Mouse (Mus musculus) heart, embryonic 11.5 days (tissue): ENCODE data around the gene Tmem229b. TPM values are rescaled to one million over a fixed set of nuclear protein-coding genes. Genes with fewer than 3 reads are reported as not detected.

ENCODE experiments used
- ATAC-seq: fragments of 200-750 bp; cut with Nextera tagmentation; replicated peaks from 2 replicates; pipeline ENCODE4 v1.8.0; 2017; ENCODE audit warnings: moderate library complexity; ENCODE audit not compliant: insufficient number of reproducible peaks, low FRiP score, low TSS enrichment
- H3K27ac ChIP-seq: fragments of 300-500 bp; sonication (generic); 2 replicates; pipeline ENCODE4 v1.5.1; 2014; ENCODE audit warnings: mild to moderate bottlenecking, low read depth, low read length
- H3K27me3 ChIP-seq: fragments of 300-500 bp; sonication (generic); 2 replicates; pipeline ENCODE4 v1.6.1; 2014; ENCODE audit warnings: mild to moderate bottlenecking, low read length, mixed read lengths; ENCODE audit not compliant: control insufficient read depth, insufficient read depth
- H3K36me3 ChIP-seq: fragments of 300-500 bp; sonication (generic); 2 replicates; pipeline ENCODE4 v1.6.1; 2014; ENCODE audit warnings: mild to moderate bottlenecking, low read length, moderate library complexity, mixed read lengths; ENCODE audit not compliant: control insufficient read depth, insufficient read depth
- H3K4me1 ChIP-seq: fragments of 300-500 bp; sonication (generic); 2 replicates; pipeline ENCODE4 v1.6.1; 2014; ENCODE audit warnings: low read length; ENCODE audit not compliant: control insufficient read depth, insufficient read depth
- H3K4me2 ChIP-seq: fragments of 300-500 bp; sonication (generic); 2 replicates; pipeline ENCODE4 v1.6.1; 2014; ENCODE audit warnings: mild to moderate bottlenecking, moderate library complexity
- H3K4me3 ChIP-seq: fragments of 300-500 bp; sonication (generic); 2 replicates; pipeline ENCODE4 v1.5.1; 2014; ENCODE audit warnings: low read depth, low read length
- H3K9ac ChIP-seq: fragments of 300-500 bp; sonication (generic); 2 replicates; pipeline ENCODE4 v1.6.1; 2014; ENCODE audit warnings: mild to moderate bottlenecking, low read depth, low read length, moderate library complexity
- H3K9me3 ChIP-seq: fragments of 300-500 bp; sonication (generic); replicated peaks from 2 replicates; pipeline ENCODE4 v1.6.1; 2016; ENCODE audit warnings: low read length; ENCODE audit not compliant: control insufficient read depth
- WGBS: fragments of 180-500 bp; shearing (Covaris S2); extraction: QIAGEN DNeasy Blood & Tissue Kit; methylation state at CpG from one replicate; pipeline ENCODE4 v1.1.7; 2014; ENCODE audit not compliant: insufficient replicate concordance; 5-methylcytosine and 5-hydroxymethylcytosine counted together
- polyA plus RNA-seq: library from polyadenylated mRNA; unstranded; fragments of >200 nt; fragmentation: Nextera tagmentation; extraction: Ambion mirVana; gene quantifications from 2 replicates; pipeline ENCODE4 v1.2.1, GENCODE M21; 2014

Gene Tmem229b
- polyA plus RNA-seq, 1 experiment from 2014 or later, result 1.8 TPM

- no peak overlapping the region for H3K4me3 ChIP-seq
- H3K36me3 ChIP-seq, result no peaks in the 10 kb centered on the region
- no peak overlapping the region for H3K9ac ChIP-seq
- H3K27ac ChIP-seq, result no peak overlapping the region
- no peak overlapping the region for H3K4me2 ChIP-seq
- 77% methylated on average over 5 of the region's 5 CpGs for WGBS
- H3K27me3 ChIP-seq, result peaks cover 19% of the 10 kb centered on the region
- no peaks in the 10 kb centered on the region for H3K9me3 ChIP-seq
- 0 out of 2 replicates have a peak, but pooled peaks cover 2% of the 10 kb centered on the region for H3K4me1 ChIP-seq
- ATAC-seq, result no peak
Observed at GRCm38 (mm10) chr12:79002406-79002805, 5.0 kb downstream of the Tmem229b start.

GRCm38 (mm10) chr12:78996711-78997110, 10.7 kb downstream of the Tmem229b start:
- Histone ChIP-seq H3K27me3 (no peaks in the 10 kb centered on the region), H3K36me3 (no peaks in the 10 kb centered on the region), H3K4me3 (no peak overlapping the region), H3K9me3 (no peaks in the 10 kb centered on the region), H3K27ac (no peak overlapping the region), H3K4me2 (no peak overlapping the region), H3K9ac (no peak overlapping the region), H3K4me1 (no peaks in the 10 kb centered on the region)
- 41% methylated on average over 6 of the region's 7 CpGs for WGBS
- no peak for ATAC-seq

- Histone ChIP-seq H3K27me3 (no peaks in the 10 kb centered on the region), H3K9me3 (no peaks in the 10 kb centered on the region), H3K27ac (no peak overlapping the region), H3K4me3 (no peak overlapping the region), H3K4me2 (no peak overlapping the region), H3K36me3 (no peaks in the 10 kb centered on the region), H3K9ac (no peak overlapping the region), H3K4me1 (no peaks in the 10 kb centered on the region)
- 78% methylated on average over 4 of the region's 4 CpGs for WGBS
- no peak for ATAC-seq
Observed at GRCm38 (mm10) chr12:78996271-78996670, 11.2 kb downstream of the Tmem229b start.

DNA sequence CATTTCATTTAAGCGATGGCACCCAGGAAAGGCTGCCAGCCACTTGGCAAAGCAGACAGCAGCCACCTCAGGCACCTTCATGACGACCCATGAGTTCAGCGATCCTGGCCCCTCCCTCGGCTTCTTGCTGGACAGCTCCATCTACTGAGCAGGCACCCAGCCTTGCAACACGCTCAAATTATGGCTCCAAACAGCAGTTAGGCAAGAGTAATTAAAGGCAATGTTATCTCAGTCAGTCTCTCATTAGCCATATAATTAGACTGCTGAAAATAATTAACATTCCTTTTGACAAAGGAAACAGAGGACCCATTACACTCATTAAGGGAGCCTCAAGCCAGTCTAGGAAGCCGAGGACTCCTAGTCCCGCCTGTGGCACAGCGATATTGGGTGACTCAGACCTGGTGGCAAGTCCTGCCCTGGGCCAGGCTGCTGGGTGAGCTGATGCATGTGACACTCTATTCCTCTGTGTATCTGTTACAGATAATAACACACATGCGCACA, 19.8 kb downstream of the Tmem229b start:
- Histone ChIP-seq H3K27ac (no peak overlapping the region), H3K4me3 (no peak overlapping the region), H3K9ac (no peak overlapping the region), H3K9me3 (no peaks in the 10 kb centered on the region), H3K36me3 (no peaks in the 10 kb centered on the region), H3K4me1 (no peaks in the 10 kb centered on the region), H3K27me3 (no peaks in the 10 kb centered on the region), H3K4me2 (no peak overlapping the region)
- ATAC-seq, result no peak
- 57% methylated on average over 9 of the region's 9 CpGs for WGBS

GRCm38 (mm10) chr12:78984035-78984432, 23.4 kb downstream of the Tmem229b start:
- Histone ChIP-seq H3K9ac (no peak overlapping the region), H3K36me3 (no peaks in the 10 kb centered on the region), H3K9me3 (no peaks in the 10 kb centered on the region), H3K4me3 (no peak overlapping the region), H3K4me1 (no peaks in the 10 kb centered on the region), H3K27ac (no peak overlapping the region), H3K4me2 (no peak overlapping the region), H3K27me3 (no peaks in the 10 kb centered on the region)
- ATAC-seq, result no peak
- WGBS, result 42% methylated on average over 3 of the region's 3 CpGs

DNA sequence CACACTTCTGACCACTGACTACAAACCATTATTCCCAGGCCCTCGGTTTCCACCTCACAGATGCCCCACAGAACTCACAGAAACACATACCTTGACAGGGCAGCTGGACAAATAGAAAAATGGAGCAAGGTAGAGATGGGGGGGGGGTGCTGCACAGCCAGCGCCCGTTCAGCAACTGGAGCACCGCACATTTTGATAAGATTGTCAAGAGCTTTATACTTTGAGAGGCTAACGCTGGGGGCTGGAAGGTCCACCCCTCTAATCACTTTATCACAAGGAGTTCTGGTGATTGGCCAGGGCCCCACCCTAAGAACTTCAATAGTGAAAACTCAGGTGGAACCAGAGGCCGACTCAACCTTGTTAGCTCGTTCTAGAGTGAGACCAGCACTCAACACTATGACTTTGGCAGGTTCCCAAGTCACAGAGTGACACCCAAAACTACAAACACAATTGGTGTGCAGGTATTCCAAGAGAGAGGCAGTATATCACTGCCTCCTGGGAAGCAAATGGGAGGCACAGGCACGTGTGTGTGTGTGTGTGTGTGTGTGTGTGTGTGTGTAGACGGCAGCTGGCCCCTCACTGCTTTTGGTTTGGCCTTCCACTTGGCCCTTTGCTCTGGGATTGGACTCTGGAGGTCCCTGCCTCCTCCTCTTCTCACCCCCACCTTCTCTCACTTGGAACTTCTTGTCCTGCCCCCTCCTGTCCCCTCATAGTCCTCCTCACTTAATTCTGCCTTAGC, 24.0 kb downstream of the Tmem229b start:
- no peak for ATAC-seq
- WGBS, result 52% methylated on average over 9 of the region's 9 CpGs
- no peaks in the 10 kb centered on the region for H3K9me3 ChIP-seq
- no peak overlapping the region for H3K27ac ChIP-seq
- no peaks in the 10 kb centered on the region for H3K36me3 ChIP-seq
- H3K4me1 ChIP-seq, result no peaks in the 10 kb centered on the region
- no peaks in the 10 kb centered on the region for H3K27me3 ChIP-seq
- no peak overlapping the region for H3K9ac ChIP-seq
- no peak overlapping the region for H3K4me3 ChIP-seq
- H3K4me2 ChIP-seq, result no peak overlapping the region

GRCm38 (mm10) chr12:78981938-78982825, 25.2 kb downstream of the Tmem229b start:
- Histone ChIP-seq H3K27me3 (no peaks in the 10 kb centered on the region), H3K9ac (no peak overlapping the region), H3K36me3 (no peaks in the 10 kb centered on the region), H3K4me1 (no peaks in the 10 kb centered on the region), H3K9me3 (no peaks in the 10 kb centered on the region), H3K27ac (no peak overlapping the region), H3K4me3 (no peak overlapping the region), H3K4me2 (no peak overlapping the region)
- no peak for ATAC-seq
- 66% methylated on average over 9 of the region's 9 CpGs for WGBS

DNA sequence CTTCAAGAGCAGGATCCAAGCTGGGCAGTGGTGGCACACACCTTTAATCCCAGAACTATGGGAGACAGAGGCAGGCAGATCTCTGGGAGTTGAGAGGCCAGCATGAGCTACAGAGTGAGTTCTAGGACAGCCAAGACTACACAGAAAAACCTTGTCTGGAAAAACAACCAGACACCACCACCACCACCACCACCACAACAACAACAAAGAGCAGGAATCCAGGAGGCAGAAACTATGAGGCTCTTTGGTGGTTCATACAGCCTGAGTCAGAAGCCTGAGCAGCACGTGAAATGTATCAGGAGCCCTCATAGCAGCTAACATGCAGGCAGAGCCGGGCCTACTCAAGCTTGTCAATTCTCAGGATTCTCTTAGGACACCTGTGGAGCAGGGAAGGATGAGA, 26.3 kb downstream of the Tmem229b start:
- H3K36me3 ChIP-seq, result no peaks in the 10 kb centered on the region
- H3K4me1 ChIP-seq, result no peaks in the 10 kb centered on the region
- WGBS, result 75% methylated on average over 2 of the region's 2 CpGs
- H3K27me3 ChIP-seq, result no peaks in the 10 kb centered on the region
- no peak overlapping the region for H3K4me3 ChIP-seq
- no peak overlapping the region for H3K27ac ChIP-seq
- no peaks in the 10 kb centered on the region for H3K9me3 ChIP-seq
- no peak for ATAC-seq
- no peak overlapping the region for H3K4me2 ChIP-seq
- H3K9ac ChIP-seq, result no peak overlapping the region
